Mouse (Mus musculus) B cell, adult 2 months (primary cell): ENCODE data around the gene Rps21.
"Not testable (repeated sequence)": the region's sequence is repeated elsewhere in the genome, so short reads cannot be mapped to it uniquely, and the experiment has no call there.

Source experiments
- DNase-seq, 2 experiments: peaks; one replicate each; pipeline ENCODE4 v3.0.0; 2022

Rps21 gene

GRCm38 (mm10) chr2:180230482-180230881 is 26.7 kb upstream of the Rps21 start:
- no peak for DNase-seq

GRCm38 (mm10) chr2:180233101-180233904 is 23.9 kb upstream of the Rps21 start:
- no peak for DNase-seq

GRCm38 (mm10) chr2:180234353-180234752 is 22.8 kb upstream of the Rps21 start:
- no peak for DNase-seq

- no peak for DNase-seq
Observed at GRCm38 (mm10) chr2:180234980-180235379, 22.2 kb upstream of the Rps21 start.

GRCm38 (mm10) chr2:180235788-180236187 is 21.4 kb upstream of the Rps21 start:
- no peak for DNase-seq

GRCm38 (mm10) chr2:180236500-180236899 is 20.7 kb upstream of the Rps21 start:
- no peak for DNase-seq

- no peak for DNase-seq
Observed at GRCm38 (mm10) chr2:180236930-180237329, 20.2 kb upstream of the Rps21 start.

GRCm38 (mm10) chr2:180237601-180238345 is 19.4 kb upstream of the Rps21 start:
- DNase-seq = no peak

- no peak for DNase-seq
Observed at GRCm38 (mm10) chr2:180238591-180238990, 18.6 kb upstream of the Rps21 start.

- no peak for DNase-seq
Observed at GRCm38 (mm10) chr2:180243108-180243507, 14.1 kb upstream of the Rps21 start.

- no peak for DNase-seq
Observed at GRCm38 (mm10) chr2:180247916-180248315, 9.3 kb upstream of the Rps21 start.

- DNase-seq = no peak
Observed at GRCm38 (mm10) chr2:180248947-180249660, 8.1 kb upstream of the Rps21 start.

- peak; percentile 89 to 90 for DNase-seq
Observed at GRCm38 (mm10) chr2:180250930-180251611, 6.1 kb upstream of the Rps21 start.

GRCm38 (mm10) chr2:180251838-180252237 is 5.3 kb upstream of the Rps21 start:
- no peak for DNase-seq

- DNase-seq = no peak
Observed at GRCm38 (mm10) chr2:180254436-180255209, 2.6 kb upstream of the Rps21 start.

GRCm38 (mm10) chr2:180255701-180256100 is 1.5 kb upstream of the Rps21 start:
- DNase-seq = no peak

- DNase-seq = no peak
Observed at GRCm38 (mm10) chr2:180256296-180257000, 729 bp upstream of the Rps21 start.

GRCm38 (mm10) chr2:180257963-180258865 is 1.0 kb downstream of the Rps21 start:
- DNase-seq = no peak

- DNase-seq = not testable (repeated sequence)
Observed at GRCm38 (mm10) chr2:180258951-180259484, 1.8 kb downstream of the Rps21 start.
